Mouse (Mus musculus) E14TG2a.4 (cell line): ENCODE results near the gene Ugt1a9.

Experiments
- CTCF ChIP-seq: conservative IDR thresholded peaks from 2 replicates; pipeline ENCODE4 v1.5.1; 2014; ENCODE audit warnings: low read length
- NANOG ChIP-seq: IDR thresholded peaks from 2 replicates; pipeline ENCODE4 v1.6.1; 2014; ENCODE audit warnings: borderline replicate concordance, low read length, mixed read lengths

DNA sequence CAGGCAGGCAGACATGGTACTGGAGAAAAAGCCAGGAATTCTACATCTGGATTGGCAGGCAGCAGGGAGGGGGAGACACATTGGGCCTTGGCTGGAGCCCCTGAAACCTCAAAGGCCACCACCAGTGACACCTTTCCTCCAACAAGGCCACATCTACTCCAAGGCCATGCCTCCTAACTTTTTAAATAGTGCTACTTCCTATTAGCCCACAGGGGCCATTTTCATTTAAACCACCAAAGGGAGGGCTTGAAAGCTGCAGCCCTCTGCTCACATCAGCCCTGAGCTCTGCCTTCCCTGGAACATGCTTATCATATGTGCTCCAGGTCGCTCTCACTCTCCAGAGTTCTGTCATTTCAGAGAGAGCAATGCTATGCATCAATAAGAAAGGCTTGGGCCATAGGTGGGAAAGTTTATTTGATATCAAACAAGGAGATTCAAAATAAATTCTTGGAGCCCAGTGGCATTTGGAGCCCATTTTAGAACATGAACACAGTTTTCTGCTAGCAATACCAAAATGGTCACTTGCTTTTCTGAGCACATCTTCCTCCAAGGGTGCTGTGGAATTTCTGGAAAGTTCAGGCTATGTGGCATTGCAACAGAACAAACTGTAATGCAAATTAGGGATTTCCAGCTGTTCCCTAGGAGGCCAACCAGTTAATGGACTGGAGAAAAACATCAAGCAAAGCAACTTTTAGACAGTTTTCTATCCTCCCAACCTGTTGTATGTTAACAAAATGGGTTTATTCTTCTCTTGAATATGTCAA is 34.2 kb downstream of the Ugt1a9 start:
- no peak for TF ChIP-seq CTCF
- no peak for TF ChIP-seq NANOG
